Mouse (Mus musculus) heart, postnatal 0 days (tissue): ENCODE data around the gene Bcor.

Source experiments
- CTCF ChIP-seq: IDR thresholded peaks from 2 replicates; pipeline ENCODE4 v1.5.1; 2016; ENCODE audit warnings: antibody characterized with exemption, control low read depth, low read depth
- EP300 ChIP-seq: IDR thresholded peaks from 2 replicates; pipeline ENCODE4 v1.6.1; 2016; ENCODE audit warnings: antibody characterized with exemption, low read depth

GRCm38 (mm10) chrX:12110518-12110917 lies 49.6 kb downstream of the Bcor start:
- no peak for TF ChIP-seq CTCF
- TF ChIP-seq EP300 = no peak
